Mouse (Mus musculus) kidney, adult 2 months (tissue): ENCODE measurements around the gene Kcnmb4.

Experiments used
- CTCF ChIP-seq: fragments of 200-500 bp; conservative IDR thresholded peaks from 2 replicates; pipeline ENCODE4 v1.5.1; 2011; ENCODE audit warnings: low read depth, mild to moderate bottlenecking, control low read depth, low read length, moderate library complexity, mixed read lengths; ENCODE audit not compliant: insufficient read depth, insufficient read length
- POLR2A ChIP-seq: fragments of 200-500 bp; IDR thresholded peaks from one replicate; pipeline ENCODE4 v1.6.1; 2011; ENCODE audit warnings: low read depth, low read length, control low read depth

- TF ChIP-seq CTCF (no peak), POLR2A (no peak)
Observed at GRCm38 (mm10) chr10:116382826-116383685, 90.6 kb downstream of the Kcnmb4 start.
